Mouse (Mus musculus) hindbrain, embryonic 16.5 days (tissue): ENCODE data around the gene Taar8b. TPM values are rescaled to one million over a fixed set of nuclear protein-coding genes. Genes with fewer than 3 reads are reported as not detected.
"Not testable (repeated sequence)": the region's sequence is repeated elsewhere in the genome, so short reads cannot be mapped to it uniquely, and the experiment has no call there.

Source experiments
- ATAC-seq: fragments of 200-750 bp; cut with Nextera tagmentation; 2 replicates; pipeline ENCODE4 v1.8.0; 2017; ENCODE audit warnings: moderate TSS enrichment, moderate library complexity
- H3K27ac ChIP-seq: fragments of 300-500 bp; sonication (generic); 2 replicates; pipeline ENCODE4 v1.5.1; 2014; ENCODE audit warnings: low read depth, mild to moderate bottlenecking, control low read depth, low read length, moderate library complexity
- H3K27me3 ChIP-seq: fragments of 300-500 bp; sonication (generic); replicated peaks from 2 replicates; pipeline ENCODE4 v1.6.1; 2014; ENCODE audit warnings: low read length; ENCODE audit not compliant: control insufficient read depth, insufficient read depth
- H3K36me3 ChIP-seq: fragments of 300-500 bp; sonication (generic); 2 replicates; pipeline ENCODE4 v1.6.1; 2014; ENCODE audit warnings: mild to moderate bottlenecking, low read length, moderate library complexity, mixed read lengths; ENCODE audit not compliant: control insufficient read depth, insufficient read depth
- H3K4me1 ChIP-seq: fragments of 300-500 bp; sonication (generic); 2 replicates; pipeline ENCODE4 v1.6.1; 2014; ENCODE audit warnings: low read depth, low read length; ENCODE audit not compliant: control insufficient read depth, insufficient read depth
- H3K4me2 ChIP-seq: fragments of 300-500 bp; sonication (generic); 2 replicates; pipeline ENCODE4 v1.6.1; 2014; ENCODE audit warnings: mild to moderate bottlenecking, low read length, control low read depth, moderate library complexity
- H3K4me3 ChIP-seq: fragments of 300-500 bp; sonication (generic); 2 replicates; pipeline ENCODE4 v1.5.1; 2014; ENCODE audit warnings: mild to moderate bottlenecking, low read length, control low read depth, moderate library complexity
- H3K9ac ChIP-seq: fragments of 300-500 bp; sonication (generic); 2 replicates; pipeline ENCODE4 v1.6.1; 2014; ENCODE audit warnings: low read depth, mild to moderate bottlenecking, control low read depth, low read length, moderate library complexity
- H3K9me3 ChIP-seq: fragments of 300-500 bp; sonication (generic); 2 replicates; pipeline ENCODE4 v1.6.1; 2014; ENCODE audit warnings: mild to moderate bottlenecking, low read length, moderate library complexity; ENCODE audit not compliant: control insufficient read depth
- WGBS: fragments of 180-500 bp; shearing (Covaris S2); extraction: QIAGEN DNeasy Blood & Tissue Kit; methylation state at CpG from one replicate; pipeline ENCODE4 v1.1.7; 2014; 5-methylcytosine and 5-hydroxymethylcytosine counted together
- polyA plus RNA-seq: library from polyadenylated mRNA; unstranded; fragments of >200 nt; fragmentation: Nextera tagmentation; extraction: Ambion mirVana; gene quantifications from 2 replicates; pipeline ENCODE4 v1.2.1, GENCODE M21; 2015

Taar8b gene
- polyA plus RNA-seq, 1 experiment from 2014 or later: not detected

GRCm38 (mm10) chr10:24107747-24108146 lies 15.7 kb upstream of the Taar8b start:
- Histone ChIP-seq H3K4me2 (no peak overlapping the region), H3K9ac (no peak overlapping the region), H3K4me3 (no peak overlapping the region), H3K27ac (no peak overlapping the region), H3K36me3 (no peaks in the 10 kb centered on the region), H3K9me3 (no peaks in the 10 kb centered on the region), H3K4me1 (no peaks in the 10 kb centered on the region), H3K27me3 (no peaks in the 10 kb centered on the region)
- 67% methylated on average over 5 of the region's 5 CpGs for whole genome bisulfite sequencing
- ATAC-seq: no peak

GRCm38 (mm10) chr10:24103299-24103698 lies 11.2 kb upstream of the Taar8b start:
- not testable (repeated sequence) for ATAC-seq, H3K4me2 ChIP-seq, H3K27ac ChIP-seq, H3K9me3 ChIP-seq, H3K9ac ChIP-seq, H3K36me3 ChIP-seq, H3K4me1 ChIP-seq, H3K4me3 ChIP-seq, H3K27me3 ChIP-seq
- 46% methylated on average over 1 of the region's 1 CpGs for WGBS

- not testable (repeated sequence) for H3K4me2 ChIP-seq, H3K27ac ChIP-seq, H3K4me3 ChIP-seq, H3K4me1 ChIP-seq, H3K27me3 ChIP-seq, H3K36me3 ChIP-seq, H3K9me3 ChIP-seq, H3K9ac ChIP-seq, ATAC-seq
- WGBS: 87% methylated on average over 1 of the region's 3 CpGs
Measured at GRCm38 (mm10) chr10:24101812-24102211, 9.7 kb upstream of the Taar8b start, which contains the start of gene Taar8c. Gene Taar8c (minus strand): TSS chr10:24101912.

- H3K4me1 ChIP-seq, H3K4me2 ChIP-seq, H3K9ac ChIP-seq, H3K27me3 ChIP-seq, ATAC-seq, H3K4me3 ChIP-seq, H3K36me3 ChIP-seq, H3K9me3 ChIP-seq, H3K27ac ChIP-seq: not testable (repeated sequence)
- WGBS: 73% methylated on average over 2 of the region's 2 CpGs
Measured at GRCm38 (mm10) chr10:24097010-24097409, 4.9 kb upstream of the Taar8b start.

GRCm38 (mm10) chr10:24087168-24087567 lies 4.9 kb downstream of the Taar8b start:
- Histone ChIP-seq H3K36me3 (no peaks in the 10 kb centered on the region), H3K4me3 (no peak overlapping the region), H3K9me3 (no peaks in the 10 kb centered on the region), H3K4me1 (no peaks in the 10 kb centered on the region), H3K27me3 (no peaks in the 10 kb centered on the region), H3K9ac (no peak overlapping the region), H3K27ac (no peak overlapping the region), H3K4me2 (no peak overlapping the region)
- WGBS: 91% methylated on average over 2 of the region's 2 CpGs
- ATAC-seq: no peak

- H3K4me1 ChIP-seq: no peaks in the 10 kb centered on the region
- H3K4me3 ChIP-seq: no peak overlapping the region
- H3K9ac ChIP-seq: no peak overlapping the region
- H3K36me3 ChIP-seq: no peaks in the 10 kb centered on the region
- no peak for ATAC-seq
- 89% methylated on average over 5 of the region's 5 CpGs for WGBS
- no peaks in the 10 kb centered on the region for H3K9me3 ChIP-seq
- H3K27ac ChIP-seq: no peak overlapping the region
- no peaks in the 10 kb centered on the region for H3K27me3 ChIP-seq
- no peak overlapping the region for H3K4me2 ChIP-seq
Measured at GRCm38 (mm10) chr10:24086555-24086954, 5.5 kb downstream of the Taar8b start.

- H3K4me3 ChIP-seq: no peak overlapping the region
- no peak overlapping the region for H3K27ac ChIP-seq
- H3K9ac ChIP-seq: no peak overlapping the region
- no peak overlapping the region for H3K4me2 ChIP-seq
- no peak for ATAC-seq
- no peaks in the 10 kb centered on the region for H3K27me3 ChIP-seq
- no peaks in the 10 kb centered on the region for H3K9me3 ChIP-seq
- H3K36me3 ChIP-seq: no peaks in the 10 kb centered on the region
- H3K4me1 ChIP-seq: no peaks in the 10 kb centered on the region
- WGBS: 45% methylated on average over 5 of the region's 5 CpGs
Measured at GRCm38 (mm10) chr10:24085936-24086335, 6.2 kb downstream of the Taar8b start.

GRCm38 (mm10) chr10:24080166-24080565 lies 11.9 kb downstream of the Taar8b start:
- Histone ChIP-seq H3K4me2 (no peak overlapping the region), H3K9ac (no peak overlapping the region), H3K4me1 (no peaks in the 10 kb centered on the region), H3K9me3 (no peaks in the 10 kb centered on the region), H3K27me3 (no peaks in the 10 kb centered on the region), H3K4me3 (no peak overlapping the region), H3K27ac (no peak overlapping the region), H3K36me3 (no peaks in the 10 kb centered on the region)
- WGBS: 40% methylated on average over 3 of the region's 3 CpGs
- ATAC-seq: no peak

GRCm38 (mm10) chr10:24076200-24076599 lies 15.9 kb downstream of the Taar8b start, which contains the start of gene Taar8a:
Gene Taar8a (plus strand): TSS chr10:24076500.
- H3K4me3 ChIP-seq, ATAC-seq, H3K27me3 ChIP-seq, H3K4me1 ChIP-seq, H3K36me3 ChIP-seq, H3K27ac ChIP-seq, H3K9me3 ChIP-seq, H3K4me2 ChIP-seq, H3K9ac ChIP-seq: not testable (repeated sequence)
- WGBS: 88% methylated on average over 2 of the region's 4 CpGs

GRCm38 (mm10) chr10:24074751-24075150 lies 17.3 kb downstream of the Taar8b start:
- not testable (repeated sequence) for H3K9ac ChIP-seq, H3K27me3 ChIP-seq, H3K27ac ChIP-seq, H3K4me1 ChIP-seq, ATAC-seq, H3K4me3 ChIP-seq, H3K36me3 ChIP-seq, H3K4me2 ChIP-seq, H3K9me3 ChIP-seq
- 47% methylated on average over 2 of the region's 2 CpGs for WGBS
